Comparison of ENCODE assay signal across 8 mouse cellular contexts in the genomic region with DNA sequence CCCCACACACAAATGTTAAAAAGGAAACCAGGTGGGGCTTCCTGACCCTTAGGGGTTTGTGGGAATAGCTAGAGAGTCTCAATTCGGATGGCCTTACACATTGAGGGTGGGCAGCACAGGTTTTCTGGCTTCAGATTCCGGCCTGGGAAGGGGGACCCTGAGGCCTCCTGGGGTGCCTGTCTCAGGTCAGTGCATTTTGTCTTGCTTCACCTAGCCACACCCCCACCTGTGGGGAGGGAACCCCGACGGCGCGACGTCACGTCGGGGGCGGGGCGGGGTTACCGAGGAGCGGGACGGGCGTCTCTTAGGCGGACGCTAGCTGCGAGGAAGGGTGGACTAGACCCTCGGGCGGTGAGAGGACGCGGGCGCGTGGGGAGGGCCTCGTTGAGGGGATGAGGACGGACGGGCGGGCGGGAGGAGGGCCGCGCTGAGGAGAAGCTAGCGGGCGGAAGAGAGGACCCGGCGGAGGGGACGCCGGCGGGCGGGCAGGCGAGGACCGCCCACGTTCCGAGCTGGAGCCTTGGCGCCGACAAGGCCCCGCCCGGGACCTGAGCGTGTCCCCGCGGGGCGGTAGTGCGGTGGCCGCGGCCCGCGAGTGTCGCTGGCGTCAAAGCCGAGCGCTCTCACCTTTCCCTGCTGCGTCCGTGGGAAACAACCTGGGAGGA. TPM values are rescaled to one million over a fixed set of nuclear protein-coding genes. Genes with fewer than 3 reads are reported as not detected.
DNase-seq lines count a peak whose midpoint lies in the region; ATAC-seq lines count a peak whose summit lies in the region.

Gene Hmces (plus strand): TSS at position 275 of the 665 bp plus-strand sequence.

- H3K9me3 ChIP-seq in hindbrain, embryonic 12.5 days (replicated peaks), result no peaks in the 10 kb centered on the region

- H3K36me3 ChIP-seq in hindbrain, embryonic 12.5 days, result peaks cover 67% of the 10 kb centered on the region

- peak within 1 kb of the TSS; percentile 82 for H3K27ac ChIP-seq in hindbrain, embryonic 12.5 days

- H3K4me1 ChIP-seq in hindbrain, embryonic 12.5 days, result peaks cover 15% of the 10 kb centered on the region

- peak; percentile 90 for ATAC-seq in hindbrain, embryonic 12.5 days (ENCODE audit: low FRiP score)

- peak; percentile 99 for DNase-seq in R1 (ENCODE audit: low read depth, low spot score)
- peak; percentile 77 for DNase-seq in cerebellum, adult 9-10 months
- peak in 1 of 2 experiments; percentile 67 for DNase-seq in frontal cortex, adult 2 months (ENCODE audit: extremely low spot score in 1 of 2, low spot score in 1 of 2)
- peak; percentile 48 to 58 for DNase-seq in layer of hippocampus, postnatal 25 days (ENCODE audit: extremely low spot score in 1 of 2, low spot score in 1 of 2)
- DNase-seq in lung, postnatal 36 days, result peak; percentile 84
- peak; percentile 74 for DNase-seq in retina, embryonic 14.5 days (ENCODE audit: low spot score)
- DNase-seq in thymus, postnatal 25 days, result peak; percentile 83

- H3K9ac ChIP-seq in hindbrain, embryonic 12.5 days, result peak within 1 kb of the TSS; percentile 76

- WGBS in hindbrain, embryonic 12.5 days, result 1% methylated on average over 62 of the region's 62 CpGs

- H3K27me3 ChIP-seq in hindbrain, embryonic 12.5 days, result no peaks in the 10 kb centered on the region

- H3K4me2 ChIP-seq in hindbrain, embryonic 12.5 days (replicated peaks), result peak within 1 kb of the TSS; percentile 82

- peak within 1 kb of the TSS; percentile 58 for H3K4me3 ChIP-seq in hindbrain, embryonic 12.5 days

RNA-seq across cellular contexts. Expression of gene Hmces, which starts in this region (rescaled TPM):
- polyA plus RNA-seq in frontal cortex, adult 2 months (2012; rRNA removed), result 42.2 and 43.0 TPM in 2 replicates
- polyA plus RNA-seq in hindbrain, embryonic 12.5 days (2016; fragmentation: Nextera tagmentation; extraction: Ambion mirVana), result 43.7 and 45.2 TPM in 2 replicates
- total RNA-seq in layer of hippocampus, postnatal 25 days (2021), result 10 to 100 TPM; 24.4 to 25.0 TPM
